Mouse (Mus musculus): Measurements from ENCODE around the gene Gm17606. TPM values are rescaled to one million over a fixed set of nuclear protein-coding genes. Genes with fewer than 3 reads are reported as not detected.
"Not testable (repeated sequence)": the region's sequence is repeated elsewhere in the genome, so short reads cannot be mapped to it uniquely, and the experiment has no call there.

The Gm17606 gene
- total RNA-seq (2022): not detected

DNA sequence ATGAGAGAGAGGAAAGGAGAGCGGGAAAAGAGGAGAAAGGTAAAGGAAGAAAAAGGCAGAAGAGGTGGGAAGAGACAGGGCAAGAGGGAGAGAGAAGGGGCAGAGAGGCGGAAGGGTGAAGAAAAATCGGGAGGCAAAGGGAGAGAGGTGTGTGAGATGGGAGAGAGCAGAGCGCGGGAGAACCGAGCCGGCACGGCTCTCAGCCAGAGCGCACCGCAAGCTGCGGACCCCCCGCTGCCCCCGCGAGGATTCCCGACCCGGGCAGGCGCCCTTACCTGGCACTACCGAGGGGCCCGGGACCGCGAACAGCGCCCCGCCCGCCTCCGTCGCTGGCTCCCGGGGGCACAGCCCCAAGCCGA lies at the start of gene Gm17606:
Gene Gm17606 (plus strand): TSS at position 7 of the 359 bp plus-strand sequence.
- DNase-seq (ENCODE audit: low spot score): no peak

DNA sequence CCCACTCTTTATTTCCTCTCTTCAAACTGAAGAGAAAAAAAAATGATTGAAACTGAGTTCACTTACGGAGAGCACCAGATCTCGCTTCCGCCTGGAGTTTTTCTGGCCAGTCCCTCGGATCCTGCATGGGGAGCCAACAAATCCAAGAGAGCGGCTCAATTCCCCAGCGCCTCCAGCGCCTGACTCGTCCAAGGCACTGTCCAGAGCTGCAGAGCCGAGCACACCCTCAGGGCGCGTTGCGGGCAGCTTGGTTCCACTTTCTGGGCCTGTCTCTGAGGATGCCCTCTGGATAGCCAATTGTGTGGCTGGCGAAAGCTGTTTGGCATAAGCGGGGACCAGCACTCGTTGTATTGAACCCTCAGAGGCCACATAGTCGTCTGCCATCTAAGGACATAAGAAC lies 49.7 kb upstream of the Gm17606 start:
- DNase-seq (ENCODE audit: low spot score): no peak

DNA sequence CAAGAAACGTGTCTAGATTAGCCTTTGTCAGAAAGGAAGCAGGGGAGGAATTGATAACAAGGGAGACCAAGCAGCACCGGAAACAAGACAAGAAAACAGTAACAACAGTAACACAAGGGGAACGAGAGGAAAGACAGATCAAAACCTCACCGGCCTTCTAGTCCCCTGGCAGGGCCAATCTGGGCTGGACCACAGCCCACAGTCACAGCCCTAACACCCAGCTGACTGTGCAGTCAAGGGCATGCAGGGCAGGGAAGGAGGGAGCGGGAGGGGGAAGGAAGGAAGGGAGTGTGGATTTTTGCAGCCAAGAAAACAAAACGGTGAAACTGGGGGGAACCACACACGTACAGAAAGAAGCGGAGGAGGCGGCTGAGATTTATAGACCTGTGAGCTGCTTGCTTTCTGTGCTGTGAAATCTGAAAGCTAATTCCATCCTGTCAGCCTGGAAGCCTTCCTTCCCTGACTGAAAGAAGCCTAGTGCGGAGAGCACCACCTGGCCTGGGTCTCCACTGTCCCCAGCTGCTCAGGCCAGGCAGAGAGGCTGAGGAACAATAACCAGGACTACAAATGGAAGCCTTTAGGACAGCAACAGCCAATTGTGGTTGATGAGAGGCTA lies 48.3 kb upstream of the Gm17606 start:
- no peak for DNase-seq (ENCODE audit: low spot score)

GRCm38 (mm10) chr14:54594055-54594454 lies 46.7 kb upstream of the Gm17606 start:
- DNase-seq (ENCODE audit: low spot score): no peak

DNA sequence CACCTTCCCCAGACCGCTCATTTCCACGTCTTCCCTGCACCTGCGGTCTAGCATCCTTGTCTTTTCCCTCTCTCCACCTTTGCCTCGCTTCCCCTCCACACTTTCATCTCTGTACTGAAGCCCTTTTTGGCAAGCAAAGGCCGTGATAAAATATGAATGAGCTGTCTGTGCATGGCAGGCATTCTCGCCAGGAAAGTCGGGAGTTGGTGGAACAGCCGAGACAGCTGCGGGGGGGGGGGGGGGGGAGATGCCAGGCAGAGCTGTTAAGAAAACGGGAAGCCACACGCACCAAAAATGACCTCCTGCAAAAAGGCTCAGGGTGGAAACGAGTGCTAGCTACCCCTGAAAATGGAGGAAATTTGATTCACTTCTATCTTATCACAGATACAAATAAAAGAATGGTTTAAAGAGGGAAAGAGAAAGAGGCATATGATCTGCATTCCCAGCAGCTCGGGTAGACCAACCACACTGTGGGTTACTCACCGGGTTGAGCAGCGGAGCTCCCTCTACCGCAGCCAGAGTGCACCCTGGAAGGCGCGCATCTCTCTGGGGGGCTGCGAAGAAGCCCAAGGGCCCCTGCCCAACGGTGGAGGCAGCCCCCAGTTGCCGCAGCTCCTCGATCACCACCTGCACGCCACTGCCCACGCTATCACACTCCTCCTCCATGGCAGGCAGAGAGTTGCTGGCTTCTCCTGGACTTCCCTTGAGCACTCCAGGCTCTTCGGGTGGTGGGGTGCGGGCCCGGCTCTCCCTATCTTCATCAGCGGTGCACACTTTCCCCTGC lies 45.9 kb upstream of the Gm17606 start:
- DNase-seq (ENCODE audit: low spot score): no peak

- no peak for DNase-seq (ENCODE audit: low spot score)
These were observed 43.7 kb upstream of the Gm17606 start for GRCm38 (mm10) chr14:54597084-54597483.

GRCm38 (mm10) chr14:54601601-54602000 lies 39.2 kb upstream of the Gm17606 start:
- no peak for DNase-seq (ENCODE audit: low spot score)

GRCm38 (mm10) chr14:54602613-54603012 lies 38.1 kb upstream of the Gm17606 start:
- DNase-seq (ENCODE audit: low spot score): no peak

DNA sequence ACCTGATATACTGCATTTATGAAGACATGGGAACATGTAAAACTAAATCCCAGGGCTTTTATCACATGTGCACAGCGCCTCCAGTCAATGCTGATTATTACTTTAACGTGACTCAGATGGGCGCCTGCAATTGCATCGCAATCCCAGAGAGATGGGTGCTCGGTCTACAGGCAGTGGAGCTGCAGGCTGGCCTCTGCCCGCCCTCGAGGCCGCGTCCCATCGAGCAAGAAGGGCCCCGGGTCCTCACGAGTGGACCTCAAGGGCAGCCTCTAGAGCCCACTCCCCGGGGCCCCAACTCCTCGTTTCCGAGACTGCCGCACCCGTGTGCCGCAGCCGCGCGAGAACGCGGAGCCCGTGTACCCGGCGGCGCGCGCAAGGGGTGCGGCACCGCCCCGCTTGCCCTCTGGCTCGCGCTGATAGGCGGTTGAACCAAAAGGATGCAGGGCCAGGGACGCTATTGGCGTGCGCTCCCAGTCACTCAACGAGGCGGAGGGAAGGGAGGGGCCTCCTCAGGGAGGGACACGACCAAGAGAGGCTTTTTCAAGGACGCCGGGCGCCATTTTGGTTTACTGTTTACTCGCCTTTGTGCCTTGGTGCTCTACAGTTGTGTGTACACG lies 37.6 kb upstream of the Gm17606 start:
- DNase-seq (ENCODE audit: low spot score): peak; percentile 96

DNA sequence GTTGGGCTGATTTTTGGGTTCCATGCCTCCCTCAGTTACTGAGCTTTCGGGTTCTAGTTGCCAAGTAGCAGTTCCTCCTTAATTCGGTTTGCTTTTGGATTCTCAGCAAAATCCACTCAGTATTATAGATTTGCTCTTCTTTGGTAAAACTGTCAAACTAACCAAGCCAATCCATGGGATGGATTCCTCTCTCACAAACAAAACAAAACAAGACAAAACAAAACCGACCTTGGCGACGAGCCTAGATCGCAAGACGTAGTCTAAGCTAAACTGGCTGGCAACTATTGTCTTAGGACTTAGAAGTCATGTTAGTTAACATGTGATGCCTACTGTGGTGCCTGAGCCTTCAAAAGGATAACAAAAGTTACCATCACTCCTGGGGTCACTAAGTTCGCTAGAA lies 37.1 kb upstream of the Gm17606 start:
- no peak for DNase-seq (ENCODE audit: low spot score)

DNA sequence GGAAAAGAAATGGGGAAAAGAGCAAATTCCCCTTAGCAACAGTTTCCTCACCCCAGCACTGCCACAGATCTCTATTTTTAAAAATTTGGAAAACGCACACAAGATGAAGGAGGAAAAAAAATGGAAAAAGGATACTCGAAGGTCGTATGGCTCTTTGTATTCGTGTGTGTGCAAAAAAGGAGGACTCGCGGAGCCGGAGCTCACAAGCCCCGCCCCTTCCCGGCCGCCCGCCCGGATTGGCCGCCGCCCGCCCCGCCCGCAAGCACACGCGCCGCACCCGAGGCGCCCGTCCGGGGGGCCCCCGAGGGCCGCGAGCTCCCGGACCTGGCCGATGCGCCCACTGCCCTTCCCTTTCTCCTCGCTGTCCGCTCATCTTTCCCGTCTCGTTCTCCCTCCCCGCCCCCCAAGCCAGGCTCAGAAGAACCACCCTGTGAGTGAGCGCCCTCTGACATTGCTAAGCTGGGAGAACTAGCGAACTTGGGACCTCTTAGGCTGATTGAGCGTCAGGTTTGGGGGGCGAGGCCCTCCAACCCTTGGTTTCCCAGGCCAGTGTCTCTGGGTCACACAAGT lies 34.9 kb upstream of the Gm17606 start, which contains the start of gene 4931414P19Rik:
Gene 4931414P19Rik (minus strand): TSS at position 242 of the 570 bp plus-strand sequence.
- DNase-seq (ENCODE audit: low spot score): peak; percentile 63

- DNase-seq (ENCODE audit: low spot score): no peak
These were observed 33.5 kb upstream of the Gm17606 start for GRCm38 (mm10) chr14:54607226-54607625.

DNA sequence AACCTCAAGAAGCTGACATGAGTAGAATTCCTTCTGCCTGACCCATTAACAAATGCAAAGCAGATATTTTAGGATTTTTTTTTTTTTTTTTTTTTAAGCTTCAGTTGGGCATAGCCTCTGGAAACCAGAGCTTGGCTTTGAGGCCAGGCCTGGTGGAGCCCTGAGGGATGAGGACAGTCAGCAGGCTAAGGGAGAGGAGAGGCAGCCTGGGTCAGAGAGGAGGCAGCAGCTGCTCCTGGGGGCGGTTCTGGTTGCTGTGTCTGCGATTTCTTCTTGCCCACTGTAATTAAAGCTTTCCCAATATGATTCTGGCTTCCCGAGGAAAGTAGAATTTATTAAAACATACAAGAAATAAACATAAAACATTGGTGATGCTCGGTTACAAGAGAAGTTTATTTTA lies 31.5 kb upstream of the Gm17606 start:
- DNase-seq (ENCODE audit: low spot score): no peak

GRCm38 (mm10) chr14:54609962-54610361 lies 30.8 kb upstream of the Gm17606 start:
- no peak for DNase-seq (ENCODE audit: low spot score)

- DNase-seq (ENCODE audit: low spot score): no peak
These were observed 30.1 kb upstream of the Gm17606 start for GRCm38 (mm10) chr14:54610648-54611047.

DNA sequence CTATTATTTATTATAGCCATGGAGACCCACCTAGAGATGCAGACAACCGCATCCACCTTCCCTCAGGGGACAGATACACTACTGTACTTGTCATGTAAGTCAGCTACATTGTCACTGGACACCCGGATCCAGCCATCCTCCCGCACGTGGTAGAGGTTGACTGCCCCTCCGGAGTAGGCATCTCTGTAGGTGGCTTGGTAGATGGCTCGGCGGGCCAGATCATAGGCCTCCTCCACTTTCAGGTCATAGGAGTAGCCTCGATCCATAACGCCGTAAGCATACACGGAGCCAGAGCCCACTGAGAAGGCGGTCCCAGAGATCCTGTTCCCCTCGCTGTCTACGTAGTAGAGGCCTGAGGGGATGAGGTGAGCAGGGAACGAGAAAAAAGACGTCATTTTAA lies 26.6 kb upstream of the Gm17606 start:
- DNase-seq (ENCODE audit: low spot score): not testable (repeated sequence)

DNA sequence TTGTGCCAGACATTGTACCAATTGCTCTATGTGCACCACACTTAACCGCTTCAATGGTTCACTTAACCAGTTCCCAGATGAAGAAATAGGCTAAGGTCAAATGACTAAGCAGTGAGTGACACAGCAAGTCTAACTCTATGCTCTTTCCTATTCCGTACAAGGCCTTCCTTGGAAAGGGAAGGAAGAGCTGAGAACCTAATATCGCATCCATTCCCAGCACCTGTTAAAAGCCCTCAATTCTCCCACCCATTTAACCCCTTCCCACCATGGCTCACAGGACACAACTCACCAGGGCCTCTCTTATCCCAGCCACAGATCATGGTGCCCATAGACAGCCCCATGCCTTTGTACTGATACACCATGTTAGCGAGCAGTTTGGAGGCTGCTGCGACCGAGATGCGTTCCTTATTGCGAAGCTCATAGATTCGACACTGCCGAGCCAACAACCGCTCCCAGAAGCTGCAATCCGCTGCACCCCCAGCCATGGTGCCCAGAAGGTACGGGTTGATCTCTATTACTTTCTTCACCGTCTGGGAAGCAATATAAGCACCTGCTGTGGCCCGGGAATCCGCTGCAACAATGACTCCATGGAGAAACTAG lies 24.4 kb upstream of the Gm17606 start:
- no peak for DNase-seq (ENCODE audit: low spot score)

GRCm38 (mm10) chr14:54617152-54617896 lies 23.4 kb upstream of the Gm17606 start:
- no peak for DNase-seq (ENCODE audit: low spot score)

DNA sequence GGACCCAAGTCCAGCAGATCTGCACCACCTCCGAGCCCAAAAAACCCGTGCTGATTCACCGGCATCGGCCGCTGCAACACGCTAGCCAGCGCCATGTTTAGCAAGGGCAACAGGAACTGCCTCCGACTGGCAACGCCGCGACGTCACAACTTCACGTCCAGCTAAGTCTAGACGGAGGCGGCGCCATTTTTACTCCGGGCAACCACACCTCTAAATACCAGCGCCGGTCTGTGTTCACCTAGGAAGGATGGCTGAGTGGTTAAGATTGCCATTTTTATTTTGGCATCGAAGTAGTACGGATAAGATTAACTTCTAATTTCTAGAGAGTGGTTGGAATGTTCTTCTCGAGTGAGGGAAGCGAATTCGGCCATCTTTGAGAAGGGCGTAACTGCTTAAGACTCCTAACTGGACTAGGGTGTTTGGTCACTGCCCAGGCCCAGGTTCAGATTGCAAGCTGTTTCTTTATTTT lies 22.8 kb upstream of the Gm17606 start, which contains the start of gene Psmb5:
Gene Psmb5 (minus strand): TSS at position 126 of the 469 bp plus-strand sequence.
- peak; percentile 85 for DNase-seq (ENCODE audit: low spot score)

DNA sequence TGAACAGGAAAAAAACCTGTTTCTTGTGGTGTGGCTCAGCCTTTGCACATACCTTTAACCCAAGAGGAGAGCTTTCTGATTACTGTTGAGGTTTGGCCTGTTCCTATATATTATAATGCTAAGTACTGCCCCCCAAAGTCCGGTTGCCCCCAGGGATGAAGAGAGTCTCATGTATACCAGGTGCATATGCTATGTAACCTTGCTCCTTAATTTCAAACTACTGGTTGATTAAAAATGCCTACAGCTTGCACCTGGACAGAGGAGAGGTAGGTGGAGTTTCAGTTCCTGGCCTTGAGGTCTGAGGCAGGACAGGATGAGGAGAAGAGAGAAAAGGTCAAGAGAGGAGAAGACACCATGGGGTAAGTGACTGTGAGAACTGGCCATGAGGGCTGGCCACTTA lies 19.6 kb upstream of the Gm17606 start, which contains the start of gene Psmb11:
Gene Psmb11 (plus strand): TSS at position 301 of the 400 bp plus-strand sequence.
- no peak for DNase-seq (ENCODE audit: low spot score)

GRCm38 (mm10) chr14:54623334-54623733 lies 17.4 kb upstream of the Gm17606 start:
- DNase-seq (ENCODE audit: low spot score): no peak

Measured in heart, adult 8-10 months (tissue).